Mouse (Mus musculus) midbrain, postnatal 0 days (tissue): ENCODE results near the gene Rmi2. TPM values are rescaled to one million over a fixed set of nuclear protein-coding genes. Genes with fewer than 3 reads are reported as not detected.
"Not testable (repeated sequence)": the region's sequence is repeated elsewhere in the genome, so short reads cannot be mapped to it uniquely, and the experiment has no call there.

Experiments used
- ATAC-seq: fragments of 200-750 bp; cut with Nextera tagmentation; 2 replicates; pipeline ENCODE4 v1.8.0; 2017; ENCODE audit warnings: moderate number of reproducible peaks, mild to moderate bottlenecking, moderate TSS enrichment, moderate library complexity; ENCODE audit not compliant: low FRiP score
- DNase-seq: peaks from one replicate; pipeline ENCODE4 v3.0.0-alpha.2; 2015; ENCODE audit warnings: low spot score
- H3K27ac ChIP-seq: fragments of 300-500 bp; sonication (generic); 2 replicates; pipeline ENCODE4 v1.5.1; 2014; ENCODE audit warnings: low read depth, mild to moderate bottlenecking, low read length, mixed read lengths
- H3K27me3 ChIP-seq: fragments of 300-500 bp; sonication (generic); 2 replicates; pipeline ENCODE4 v1.6.1; 2014; ENCODE audit warnings: low read length, control low read depth, mixed read lengths; ENCODE audit not compliant: insufficient read depth
- H3K36me3 ChIP-seq: fragments of 300-500 bp; sonication (generic); 2 replicates; pipeline ENCODE4 v1.6.1; 2014; ENCODE audit warnings: low read length, control low read depth, mixed read lengths; ENCODE audit not compliant: insufficient read depth
- H3K4me1 ChIP-seq: fragments of 300-500 bp; sonication (generic); 2 replicates; pipeline ENCODE4 v1.6.1; 2014; ENCODE audit warnings: mild to moderate bottlenecking, control low read depth, antibody characterized with exemption, low read length, mixed read lengths; ENCODE audit not compliant: insufficient read depth
- H3K4me2 ChIP-seq: fragments of 300-500 bp; sonication (generic); 2 replicates; pipeline ENCODE4 v1.6.1; 2014; ENCODE audit warnings: low read depth, mild to moderate bottlenecking, low read length, mixed read lengths; ENCODE audit not compliant: poor library complexity, severe bottlenecking
- H3K4me3 ChIP-seq: fragments of 300-500 bp; sonication (generic); 2 replicates; pipeline ENCODE4 v1.5.1; 2014; ENCODE audit warnings: low read depth, mild to moderate bottlenecking, low read length, moderate library complexity
- H3K9ac ChIP-seq: fragments of 300-500 bp; sonication (generic); replicated peaks from 2 replicates; pipeline ENCODE4 v1.6.1; 2014; ENCODE audit warnings: mild to moderate bottlenecking, low read length, moderate library complexity, mixed read lengths; ENCODE audit not compliant: poor library complexity, severe bottlenecking
- H3K9me3 ChIP-seq: fragments of 300-500 bp; sonication (generic); 2 replicates; pipeline ENCODE4 v1.6.1; 2016; ENCODE audit warnings: low read length, control low read depth
- CTCF ChIP-seq: IDR thresholded peaks from 2 replicates; pipeline ENCODE4 v1.5.1; 2016; ENCODE audit warnings: antibody characterized with exemption, mild to moderate bottlenecking
- WGBS: fragments of 180-500 bp; shearing (Covaris S2); extraction: QIAGEN DNeasy Blood & Tissue Kit; methylation state at CpG from one replicate; pipeline ENCODE4 v1.1.7; 2014; 5-methylcytosine and 5-hydroxymethylcytosine counted together
- polyA plus RNA-seq: library from polyadenylated mRNA; unstranded; fragments of >200 nt; fragmentation: Nextera tagmentation; extraction: Ambion mirVana; gene quantifications from 2 replicates; pipeline ENCODE4 v1.2.1, GENCODE M21; 2015
- total RNA-seq: library from RNA; depleted of rRNA; stranded (reverse); fragments of >200 nt; gene quantifications from 2 replicates; pipeline ENCODE4 v1.2.3, GENCODE M21; 2014

The Rmi2 gene
- total and polyA plus RNA-seq, 2 experiments from 2014 or later, result 0.22 to 1.1 TPM

DNA sequence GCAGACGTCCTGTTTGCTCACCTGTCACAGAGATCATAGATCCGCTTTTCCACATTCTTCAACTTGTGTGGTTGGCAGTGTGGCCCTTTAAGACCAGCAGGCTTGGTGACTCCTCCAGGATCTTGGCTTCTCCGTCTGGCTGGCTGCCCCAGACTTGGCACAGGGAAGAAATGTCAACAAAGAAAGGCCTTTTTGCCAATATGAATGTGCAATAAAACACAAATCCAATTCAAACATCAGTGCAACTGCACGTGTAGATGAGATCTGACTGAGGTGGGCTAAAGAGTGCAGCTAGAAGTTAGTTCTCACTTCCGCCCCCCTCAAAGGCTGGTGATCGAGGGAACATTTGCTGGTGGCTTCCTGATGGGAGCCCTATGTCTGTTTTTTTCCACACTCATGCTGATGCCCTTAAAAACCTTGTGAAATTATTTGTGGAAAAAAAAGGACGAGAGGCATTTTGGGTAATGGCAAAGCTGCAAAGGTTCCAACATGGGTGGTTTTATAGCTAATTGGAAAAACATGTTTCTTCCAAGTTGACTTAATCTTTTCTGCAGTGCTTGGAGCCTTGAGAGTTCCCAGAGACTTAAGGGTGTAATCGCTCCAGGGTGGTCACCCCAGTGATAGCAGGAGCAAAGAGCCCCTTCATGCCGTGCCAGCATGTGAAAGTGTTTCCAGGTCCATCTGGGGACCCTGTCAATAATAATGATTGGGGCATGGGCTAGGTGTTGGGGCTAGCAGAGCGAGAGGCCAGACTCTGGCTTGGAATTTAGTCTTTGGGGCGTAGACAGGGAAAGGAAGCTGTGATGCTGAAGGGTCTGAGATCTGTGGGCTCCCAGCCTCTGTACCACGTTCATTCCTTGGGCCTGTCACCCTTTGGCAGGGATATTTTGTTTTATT lies 15.4 kb downstream of the Rmi2 start:
- H3K27me3 ChIP-seq, result no peaks in the 10 kb centered on the region
- no peaks in the 10 kb centered on the region for H3K9me3 ChIP-seq
- 69% methylated on average over 12 of the region's 12 CpGs for WGBS
- no peak overlapping the region for H3K4me2 ChIP-seq
- DNase-seq (peak; percentile 56), ATAC-seq (no peak)
- no peaks in the 10 kb centered on the region for H3K4me1 ChIP-seq
- no peak overlapping the region for H3K27ac ChIP-seq
- H3K36me3 ChIP-seq, result no peaks in the 10 kb centered on the region
- no peak for TF ChIP-seq CTCF
- H3K9ac ChIP-seq, result no peak overlapping the region
- no peak overlapping the region for H3K4me3 ChIP-seq

DNA sequence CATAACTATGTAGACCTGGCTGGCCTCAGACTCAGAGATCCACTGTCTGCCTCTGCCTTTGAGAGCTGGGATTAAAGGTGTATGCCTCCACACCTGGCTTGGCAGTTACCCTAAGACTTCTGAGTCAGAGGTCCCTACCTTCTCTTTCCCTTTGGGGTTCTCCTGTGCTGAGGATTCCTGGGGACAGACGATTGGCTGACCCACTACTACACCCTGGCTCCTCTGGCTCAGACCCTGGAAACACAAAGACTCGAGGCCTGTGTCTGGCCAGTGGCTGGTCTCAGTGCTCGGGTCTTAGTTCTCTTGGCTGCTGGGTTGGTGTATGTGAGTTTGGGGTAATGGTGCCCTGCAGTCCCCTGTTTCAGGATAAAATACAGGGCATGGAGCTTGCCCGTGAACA lies 16.0 kb downstream of the Rmi2 start:
- DNase-seq (no peak), ATAC-seq (no peak)
- H3K4me2 ChIP-seq, result no peak overlapping the region
- WGBS, result 25% methylated on average over 4 of the region's 4 CpGs
- H3K9me3 ChIP-seq, result no peaks in the 10 kb centered on the region
- H3K9ac ChIP-seq, result no peak overlapping the region
- H3K4me3 ChIP-seq, result no peak overlapping the region
- no peaks in the 10 kb centered on the region for H3K27me3 ChIP-seq
- H3K36me3 ChIP-seq, result no peaks in the 10 kb centered on the region
- no peaks in the 10 kb centered on the region for H3K4me1 ChIP-seq
- TF ChIP-seq CTCF, result no peak
- H3K27ac ChIP-seq, result no peak overlapping the region

DNA sequence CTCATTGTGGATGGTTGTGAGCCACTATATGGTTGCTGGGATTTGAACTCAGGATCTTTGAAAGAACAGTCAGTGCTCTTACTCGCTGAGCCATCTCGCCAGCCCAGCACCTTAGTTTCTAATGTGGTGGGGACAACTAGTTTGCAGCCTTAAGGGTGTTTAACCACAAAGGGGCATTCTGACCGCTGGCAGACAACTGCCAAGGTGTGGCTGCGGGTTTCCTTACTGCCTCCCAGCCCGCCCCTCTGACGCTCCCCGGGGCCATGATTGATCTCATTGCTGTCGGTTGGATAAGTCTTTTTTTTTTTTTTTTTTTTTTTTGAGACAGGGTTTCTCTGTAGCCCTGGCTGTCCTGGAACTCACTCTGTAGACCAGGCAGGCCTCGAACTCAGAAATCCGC lies 17.4 kb downstream of the Rmi2 start:
- not testable (repeated sequence) for ATAC-seq, H3K27me3 ChIP-seq, H3K27ac ChIP-seq, H3K36me3 ChIP-seq, H3K4me1 ChIP-seq, H3K4me3 ChIP-seq, H3K9me3 ChIP-seq, DNase-seq, H3K4me2 ChIP-seq, H3K9ac ChIP-seq
- WGBS, result 95% methylated on average over 10 of the region's 10 CpGs

DNA sequence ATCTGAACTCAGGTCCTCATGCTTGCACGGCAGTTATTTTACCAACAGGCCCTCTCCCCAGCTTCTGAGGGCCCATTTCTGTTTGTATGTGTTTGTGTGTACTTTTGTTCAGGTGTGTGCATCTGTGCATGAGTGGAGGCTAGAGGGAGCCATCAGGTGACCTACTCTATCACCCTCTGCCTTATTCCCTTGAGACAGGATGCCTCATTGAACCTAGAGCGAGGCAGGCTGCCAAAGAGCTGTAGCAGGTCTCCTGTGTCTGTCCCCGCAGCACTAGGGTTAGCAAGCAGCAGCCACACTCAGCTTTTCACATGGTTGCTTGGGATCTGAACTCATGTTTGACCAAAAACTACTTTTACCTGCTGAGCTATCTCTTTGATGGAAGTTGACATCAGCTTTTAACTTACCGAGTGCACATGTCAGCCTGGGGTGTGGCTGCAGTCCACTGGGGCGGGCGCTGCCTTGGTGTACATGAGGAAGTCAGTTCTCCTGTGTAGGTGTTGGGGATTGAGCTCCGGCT lies 24.9 kb downstream of the Rmi2 start:
- Histone ChIP-seq H3K27me3 (no peaks in the 10 kb centered on the region), H3K36me3 (no peaks in the 10 kb centered on the region), H3K4me3 (no peak overlapping the region), H3K9ac (no peak overlapping the region), H3K4me1 (no peaks in the 10 kb centered on the region), H3K9me3 (no peaks in the 10 kb centered on the region), H3K27ac (no peak overlapping the region), H3K4me2 (no peak overlapping the region)
- no peak for TF ChIP-seq CTCF
- no peak for DNase-seq
- no peak for ATAC-seq
- 93% methylated on average over 7 of the region's 7 CpGs for WGBS

DNA sequence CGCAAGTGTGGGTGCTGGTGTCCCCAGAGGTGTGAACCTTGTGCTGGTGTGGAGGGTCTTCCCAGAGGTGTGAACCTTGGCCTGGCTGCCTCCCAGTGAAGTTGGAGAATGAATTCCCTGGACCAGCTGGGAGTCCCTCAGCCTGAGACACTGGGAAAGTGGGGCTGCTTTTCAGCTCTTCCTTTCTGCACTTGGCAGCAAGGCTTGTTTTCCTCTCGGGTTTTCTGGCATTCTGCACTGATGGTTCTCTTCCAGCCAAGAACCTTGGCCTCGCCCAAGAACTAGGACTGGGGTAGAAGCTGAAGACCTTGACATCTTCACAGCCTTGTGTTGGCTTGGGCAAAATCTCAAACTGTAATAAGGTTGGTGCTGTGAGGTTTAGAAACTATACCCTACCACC lies 26.5 kb downstream of the Rmi2 start:
- Histone ChIP-seq H3K9ac (no peak overlapping the region), H3K4me3 (no peak overlapping the region), H3K36me3 (no peaks in the 10 kb centered on the region), H3K9me3 (no peaks in the 10 kb centered on the region), H3K4me2 (no peak overlapping the region), H3K4me1 (no peaks in the 10 kb centered on the region), H3K27ac (no peak overlapping the region), H3K27me3 (no peaks in the 10 kb centered on the region)
- TF ChIP-seq CTCF, result no peak
- no peak for DNase-seq
- 73% methylated on average over 3 of the region's 3 CpGs for WGBS
- no peak for ATAC-seq

DNA sequence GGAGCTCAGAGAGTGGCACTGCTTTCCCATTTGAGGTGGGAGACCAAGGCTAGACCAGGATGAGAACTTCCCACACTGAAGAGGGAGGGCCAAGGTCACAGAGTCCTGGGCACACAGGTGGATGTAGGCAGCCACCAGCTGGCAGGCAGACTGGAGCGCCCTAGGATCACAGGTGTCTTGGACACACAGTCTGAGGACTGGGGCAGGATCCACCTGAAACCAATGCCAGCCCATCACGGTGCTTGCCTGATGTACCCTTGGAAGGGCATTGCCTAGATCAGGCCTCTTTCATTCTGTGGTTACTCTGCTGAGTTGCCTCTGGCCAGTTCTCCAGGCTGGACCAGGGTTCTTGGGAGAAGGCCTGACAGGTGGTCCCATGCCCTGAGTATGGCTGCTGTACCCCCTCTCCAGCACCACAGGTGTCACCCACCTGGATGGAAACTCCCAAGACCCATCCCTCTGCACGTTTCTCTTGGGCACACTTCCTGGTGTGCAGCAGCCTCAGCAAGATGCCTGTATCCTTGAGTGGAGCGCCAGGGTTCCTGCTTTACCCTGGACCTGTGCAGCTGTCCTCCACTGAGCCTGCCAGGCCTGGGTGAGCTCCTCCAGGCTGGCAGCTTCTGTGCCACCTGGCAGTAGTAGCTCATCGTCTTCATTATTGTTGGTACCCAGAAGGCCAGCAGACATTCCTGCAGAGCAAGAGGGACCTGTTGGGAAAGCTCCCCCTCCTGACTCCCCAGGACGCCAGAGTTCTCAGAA lies 30.2 kb downstream of the Rmi2 start:
- no peak for DNase-seq
- no peak overlapping the region for H3K27ac ChIP-seq
- H3K4me1 ChIP-seq, result no peaks in the 10 kb centered on the region
- TF ChIP-seq CTCF, result no peak
- WGBS, result 90% methylated on average over 6 of the region's 6 CpGs
- no peak overlapping the region for H3K4me2 ChIP-seq
- no peaks in the 10 kb centered on the region for H3K9me3 ChIP-seq
- ATAC-seq, result no peak; the same call in 1 of the 2 replicates
- no peak overlapping the region for H3K4me3 ChIP-seq
- H3K9ac ChIP-seq, result no peak overlapping the region
- no peaks in the 10 kb centered on the region for H3K27me3 ChIP-seq
- H3K36me3 ChIP-seq, result no peaks in the 10 kb centered on the region
